Mouse (Mus musculus) inflammation-experienced regulatory T-cells (primary cell): ENCODE data around the gene Timp3. TPM values are rescaled to one million over a fixed set of nuclear protein-coding genes. Genes with fewer than 3 reads are reported as not detected.

ENCODE experiments used
- polyA plus RNA-seq, 2 experiments: library from polyadenylated mRNA; unstranded; fragments of 100-300 nt; shearing (Covaris generic); gene quantifications; one replicate each; pipeline ENCODE4 v1.2.1; 2017

Gene Timp3
- under 1 TPM in 1 of 2 experiments, not detected in 1; 0.59 TPM for polyA plus RNA-seq

DNA sequence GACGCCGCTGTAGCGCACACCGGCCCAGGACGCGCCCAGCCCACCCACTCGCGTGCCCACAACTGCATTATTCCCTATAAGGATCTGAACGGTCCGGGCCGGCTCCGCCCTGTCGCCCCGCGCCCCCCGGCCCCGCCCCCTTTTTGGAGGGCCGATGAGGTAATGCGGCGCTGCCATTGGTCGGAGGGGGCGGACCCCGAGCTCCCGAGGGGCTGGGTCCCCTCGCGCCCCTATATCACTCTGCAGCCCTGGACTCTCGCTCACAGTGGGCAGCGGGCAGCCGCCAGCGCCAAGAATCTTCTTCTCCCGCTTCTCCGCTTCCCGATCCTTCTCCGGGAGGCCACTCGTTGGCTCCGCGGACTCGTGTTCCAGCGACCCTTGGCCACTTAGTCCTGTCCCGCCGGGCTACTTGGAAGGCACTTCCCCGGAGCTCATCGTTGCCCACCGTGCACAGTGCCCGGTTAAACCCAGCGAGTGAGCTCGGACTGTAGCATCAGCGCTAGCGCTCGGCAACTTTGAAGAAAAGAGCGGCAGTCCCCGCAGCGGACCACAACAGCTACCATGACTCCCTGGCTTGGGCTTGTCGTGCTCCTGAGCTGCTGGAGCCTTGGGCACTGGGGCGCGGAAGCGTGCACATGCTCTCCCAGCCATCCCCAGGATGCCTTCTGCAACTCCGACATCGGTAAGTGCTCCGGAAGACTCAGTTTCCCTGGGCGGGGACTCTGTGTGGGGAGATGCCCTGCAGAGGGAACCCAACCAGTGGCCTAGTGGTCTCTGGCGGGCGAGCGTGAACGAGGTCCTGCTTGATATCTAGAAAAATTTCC, at the start of gene Timp3:
Timp3 (plus strand) TSS at position 80 of the 824 bp plus-strand sequence.

Other genes with a start within 250 kb of the Timp3 start
- gene Syn3, start 198.5 kb downstream of the Timp3 start, polyA plus RNA-seq = under 1 TPM; 0.27 to 0.84 TPM